Mouse (Mus musculus) kidney, adult 2 months (tissue): ENCODE data around the gene Ergic1. TPM values are rescaled to one million over a fixed set of nuclear protein-coding genes. Genes with fewer than 3 reads are reported as not detected.

Experiments used
- DNase-seq: peaks from one replicate; pipeline ENCODE4 v3.0.0; 2021
- H3K27ac ChIP-seq: fragments of 200-500 bp; 2 replicates; pipeline ENCODE4 v1.5.1; 2012; ENCODE audit warnings: low read depth, low read length, control low read depth, inconsistent platforms; ENCODE audit not compliant: insufficient read depth
- H3K27me3 ChIP-seq: fragments of 200-500 bp; replicated peaks from 2 replicates; pipeline ENCODE4 v1.6.1; 2012; ENCODE audit warnings: mild to moderate bottlenecking, moderate library complexity, low read length, inconsistent platforms; ENCODE audit not compliant: control insufficient read depth, insufficient read depth
- H3K36me3 ChIP-seq: fragments of 200-500 bp; 2 replicates; pipeline ENCODE4 v1.6.1; 2012; ENCODE audit warnings: mild to moderate bottlenecking, moderate library complexity, low read length, inconsistent platforms; ENCODE audit not compliant: control insufficient read depth, insufficient read depth
- H3K4me1 ChIP-seq: fragments of 200-500 bp; 2 replicates; pipeline ENCODE4 v1.6.1; 2011; ENCODE audit warnings: low read length; ENCODE audit not compliant: control insufficient read depth, insufficient read depth
- H3K4me3 ChIP-seq: fragments of 200-500 bp; 2 replicates; pipeline ENCODE4 v1.5.1; 2011; ENCODE audit warnings: mild to moderate bottlenecking, low read depth, low read length, control low read depth; ENCODE audit not compliant: insufficient read depth
- CTCF ChIP-seq: fragments of 200-500 bp; conservative IDR thresholded peaks from 2 replicates; pipeline ENCODE4 v1.5.1; 2011; ENCODE audit warnings: low read depth, mild to moderate bottlenecking, control low read depth, low read length, moderate library complexity, mixed read lengths; ENCODE audit not compliant: insufficient read depth, insufficient read length
- POLR2A ChIP-seq: fragments of 200-500 bp; IDR thresholded peaks from one replicate; pipeline ENCODE4 v1.6.1; 2011; ENCODE audit warnings: low read depth, low read length, control low read depth
- WGBS: fragments of 180-500 bp; shearing (Covaris S2); methylation state at CpG from one replicate; pipeline ENCODE4 v1.1.7; 2018; 5-methylcytosine and 5-hydroxymethylcytosine counted together
- polyA plus RNA-seq: library from polyadenylated mRNA; depleted of rRNA; stranded (reverse); fragments of >200 nt; gene quantifications from 2 replicates; pipeline ENCODE4 v1.2.3, GENCODE M21; 2012

Ergic1 gene
- polyA plus RNA-seq, 1 experiment, result 131 TPM

GRCm38 (mm10) chr17:26600913-26601447 lies 39.7 kb downstream of the Ergic1 start:
- no peak overlapping the region for H3K4me3 ChIP-seq
- TF ChIP-seq CTCF (no peak), POLR2A (no peak)
- 64% methylated on average over 17 of the region's 17 CpGs for WGBS
- no peak overlapping the region for H3K27ac ChIP-seq
- H3K36me3 ChIP-seq, result no peaks in the 10 kb centered on the region
- H3K4me1 ChIP-seq, result peaks cover 30% of the 10 kb centered on the region
- H3K27me3 ChIP-seq, result no peaks in the 10 kb centered on the region
- no peak for DNase-seq

GRCm38 (mm10) chr17:26601514-26601913 lies 40.2 kb downstream of the Ergic1 start:
- Histone ChIP-seq H3K27ac (no peak overlapping the region), H3K36me3 (no peaks in the 10 kb centered on the region), H3K4me1 (peaks cover 25% of the 10 kb centered on the region), H3K27me3 (no peaks in the 10 kb centered on the region), H3K4me3 (no peak overlapping the region)
- 72% methylated on average over 6 of the region's 6 CpGs for WGBS
- DNase-seq, result no peak
- TF ChIP-seq POLR2A (no peak), CTCF (no peak)

- peaks cover 20% of the 10 kb centered on the region for H3K4me1 ChIP-seq
- H3K27me3 ChIP-seq, result no peaks in the 10 kb centered on the region
- 0 out of 2 replicates have a peak overlapping the region, but pooled peaks have one; percentile 26 for H3K27ac ChIP-seq
- no peak for DNase-seq
- H3K36me3 ChIP-seq, result no peaks in the 10 kb centered on the region
- TF ChIP-seq CTCF, result no peak
- TF ChIP-seq POLR2A, result no peak
- WGBS, result 46% methylated on average over 6 of the region's 6 CpGs
- H3K4me3 ChIP-seq, result no peak overlapping the region
Measured at GRCm38 (mm10) chr17:26601926-26602325, 40.6 kb downstream of the Ergic1 start.

GRCm38 (mm10) chr17:26602371-26602885 lies 41.1 kb downstream of the Ergic1 start:
- 19% methylated on average over 12 of the region's 12 CpGs for WGBS
- Histone ChIP-seq H3K36me3 (no peaks in the 10 kb centered on the region), H3K4me1 (peaks cover 19% of the 10 kb centered on the region), H3K27me3 (no peaks in the 10 kb centered on the region), H3K4me3 (no peak overlapping the region), H3K27ac (0 out of 2 replicates have a peak overlapping the region, but pooled peaks have one; percentile 26)
- TF ChIP-seq POLR2A, result no peak
- TF ChIP-seq CTCF, result no peak
- peak; percentile 90 for DNase-seq

GRCm38 (mm10) chr17:26603311-26603710 lies 42.0 kb downstream of the Ergic1 start:
- no peaks in the 10 kb centered on the region for H3K27me3 ChIP-seq
- DNase-seq, result no peak
- WGBS, result 90% methylated on average over 8 of the region's 8 CpGs
- H3K27ac ChIP-seq, result no peak overlapping the region
- no peaks in the 10 kb centered on the region for H3K36me3 ChIP-seq
- no peak for TF ChIP-seq POLR2A
- TF ChIP-seq CTCF, result no peak
- peaks cover 19% of the 10 kb centered on the region for H3K4me1 ChIP-seq
- no peak overlapping the region for H3K4me3 ChIP-seq

- H3K4me1 ChIP-seq, result peaks cover 19% of the 10 kb centered on the region
Measured at GRCm38 (mm10) chr17:26605636-26606035, 44.3 kb downstream of the Ergic1 start.

GRCm38 (mm10) chr17:26606516-26606915 lies 45.2 kb downstream of the Ergic1 start:
- TF ChIP-seq POLR2A (no peak), CTCF (no peak)
- peak; percentile 47 for DNase-seq
- Histone ChIP-seq H3K27me3 (no peaks in the 10 kb centered on the region), H3K4me1 (peaks cover 14% of the 10 kb centered on the region), H3K36me3 (no peaks in the 10 kb centered on the region), H3K4me3 (no peak overlapping the region), H3K27ac (no peak overlapping the region)
- 69% methylated on average over 2 of the region's 2 CpGs for WGBS

More at GRCm38 (mm10) chr17:26605636-26606035, 44.3 kb downstream of the Ergic1 start:
- Histone ChIP-seq H3K36me3 (no peaks in the 10 kb centered on the region), H3K27ac (no peak overlapping the region), H3K27me3 (no peaks in the 10 kb centered on the region), H3K4me3 (no peak overlapping the region)
- no peak for DNase-seq
- TF ChIP-seq POLR2A, result no peak
- no peak for TF ChIP-seq CTCF
- WGBS, result 78% methylated on average over 4 of the region's 4 CpGs
